Mouse (Mus musculus) heart, embryonic 14.5 days (tissue): ENCODE measurements around the gene Kcna7. TPM values are rescaled to one million over a fixed set of nuclear protein-coding genes. Genes with fewer than 3 reads are reported as not detected.

Source experiments
- ATAC-seq: fragments of 200-750 bp; cut with Nextera tagmentation; 2 replicates; pipeline ENCODE4 v1.8.0; 2017; ENCODE audit warnings: low read depth, moderate TSS enrichment; ENCODE audit not compliant: insufficient number of reproducible peaks, insufficient read depth, low FRiP score
- H3K27ac ChIP-seq, 2 experiments: fragments of 200-500 bp in 1 of 2; fragments of 300-500 bp in 1 of 2; sonication (generic) in 1 of 2; replicated peaks in 1 of 2; 2 replicates each; pipeline ENCODE4 v1.5.1; 2012 to 2014; ENCODE audit warnings: low read depth in 2 of 2, low read length in 2 of 2, control low read depth in 1 of 2, mild to moderate bottlenecking in 1 of 2, mixed read lengths in 1 of 2; ENCODE audit not compliant: control insufficient read depth in 1 of 2, insufficient read depth in 1 of 2
- H3K27me3 ChIP-seq: fragments of 300-500 bp; sonication (generic); 2 replicates; pipeline ENCODE4 v1.6.1; 2014; ENCODE audit warnings: mild to moderate bottlenecking, low read length, control low read depth; ENCODE audit not compliant: control insufficient read depth, insufficient read depth
- H3K36me3 ChIP-seq: fragments of 300-500 bp; sonication (generic); 2 replicates; pipeline ENCODE4 v1.6.1; 2014; ENCODE audit warnings: mild to moderate bottlenecking, control low read depth, low read length, mixed read lengths; ENCODE audit not compliant: control insufficient read depth, insufficient read depth
- H3K4me1 ChIP-seq, 2 experiments: fragments of 200-500 bp in 1 of 2; fragments of 300-500 bp in 1 of 2; sonication (generic) in 1 of 2; 2 replicates each; pipeline ENCODE4 v1.6.1; 2012 to 2014; ENCODE audit warnings: low read length in 2 of 2, control low read depth in 1 of 2, mixed read lengths in 1 of 2; ENCODE audit not compliant: control insufficient read depth in 2 of 2, insufficient read depth in 2 of 2
- H3K4me2 ChIP-seq: fragments of 300-500 bp; sonication (generic); 2 replicates; pipeline ENCODE4 v1.6.1; 2014; ENCODE audit warnings: mild to moderate bottlenecking, low read length
- H3K4me3 ChIP-seq, 2 experiments: fragments of 200-500 bp in 1 of 2; fragments of 300-500 bp in 1 of 2; sonication (generic) in 1 of 2; 2 replicates each; pipeline ENCODE4 v1.5.1; 2012 to 2014; ENCODE audit warnings: low read length in 2 of 2, mild to moderate bottlenecking in 2 of 2, control low read depth in 1 of 2, low read depth in 1 of 2, moderate library complexity in 1 of 2; ENCODE audit not compliant: control insufficient read depth in 1 of 2, insufficient read depth in 1 of 2
- H3K9ac ChIP-seq: fragments of 300-500 bp; sonication (generic); 2 replicates; pipeline ENCODE4 v1.6.1; 2014; ENCODE audit warnings: mild to moderate bottlenecking, low read length
- H3K9me3 ChIP-seq: fragments of 300-500 bp; sonication (generic); 2 replicates; pipeline ENCODE4 v1.6.1; 2016; ENCODE audit warnings: low read length, control low read depth; ENCODE audit not compliant: control insufficient read depth
- WGBS: fragments of 180-500 bp; shearing (Covaris S2); extraction: QIAGEN DNeasy Blood & Tissue Kit; methylation state at CpG from one replicate; pipeline ENCODE4 v1.1.7; 2014; 5-methylcytosine and 5-hydroxymethylcytosine counted together
- polyA plus RNA-seq: library from polyadenylated mRNA; unstranded; fragments of >200 nt; fragmentation: Nextera tagmentation; extraction: Ambion mirVana; gene quantifications from 2 replicates; pipeline ENCODE4 v1.2.1, GENCODE M21; 2014

The Kcna7 gene
- polyA plus RNA-seq, 1 experiment from 2014 or later, result 0.38 TPM

- Histone ChIP-seq H3K27me3 (peaks cover 73% of the 10 kb centered on the region), H3K4me1 (peaks cover 12 to 36% of the 10 kb centered on the region in 2 experiments), H3K4me3 (peak overlapping the region; percentile 42 to 62), H3K4me2 (peak overlapping the region; percentile 99), H3K9ac (peak overlapping the region; percentile 69), H3K27ac (no peak overlapping the region), H3K9me3 (no peaks in the 10 kb centered on the region), H3K36me3 (no peaks in the 10 kb centered on the region)
- ATAC-seq, result no peak
- WGBS, result 4% methylated on average over 33 of the region's 35 CpGs
These were observed 39.5 kb upstream of the Kcna7 start for GRCm38 (mm10) chr7:45365742-45366651.

GRCm38 (mm10) chr7:45366652-45367019 lies 38.8 kb upstream of the Kcna7 start, which contains the start of gene Ppfia3:
Ppfia3 (minus strand) TSS chr7:45367019.
- H3K4me1 ChIP-seq, result peaks cover 12 to 33% of the 10 kb centered on the region in 2 experiments
- H3K4me3 ChIP-seq, result peak within 1 kb of the TSS; percentile 62 to 78
- 1% methylated on average over 23 of the region's 26 CpGs for WGBS
- peak within 1 kb of the TSS in 1 of 2 experiments; percentile 36; a peak in 2 of 4 replicates for H3K27ac ChIP-seq
- H3K4me2 ChIP-seq, result peak within 1 kb of the TSS; percentile 99
- peak within 1 kb of the TSS; percentile 69 for H3K9ac ChIP-seq
- ATAC-seq, result no peak
- no peaks in the 10 kb centered on the region for H3K9me3 ChIP-seq
- H3K36me3 ChIP-seq, result no peaks in the 10 kb centered on the region
- peaks cover 67% of the 10 kb centered on the region for H3K27me3 ChIP-seq

- Histone ChIP-seq H3K4me1 (peaks cover 10 to 29% of the 10 kb centered on the region in 2 experiments), H3K36me3 (peaks cover 2% of the 10 kb centered on the region; the same call in 1 of the 2 replicates), H3K4me2 (peak overlapping the region; percentile 99), H3K4me3 (peak overlapping the region; percentile 62 to 78), H3K9me3 (no peaks in the 10 kb centered on the region), H3K27me3 (peaks cover 61% of the 10 kb centered on the region), H3K27ac (peak overlapping the region in 1 of 2 experiments; percentile 36; a peak in 2 of 4 replicates), H3K9ac (peak overlapping the region; percentile 69)
- WGBS, result under 1% methylated on average over 70 of the region's 70 CpGs
- ATAC-seq, result peak; percentile 89
These were observed 38.2 kb upstream of the Kcna7 start for GRCm38 (mm10) chr7:45367020-45367880.

GRCm38 (mm10) chr7:45368178-45368577 lies 37.3 kb upstream of the Kcna7 start:
- Histone ChIP-seq H3K4me2 (peak overlapping the region; percentile 99), H3K9me3 (no peaks in the 10 kb centered on the region), H3K4me3 (no peak overlapping the region), H3K27ac (no peak overlapping the region), H3K27me3 (peaks cover 52% of the 10 kb centered on the region), H3K9ac (peak overlapping the region; percentile 8; the same call in 1 of the 2 replicates), H3K36me3 (peaks cover 11% of the 10 kb centered on the region), H3K4me1 (peaks cover 10 to 34% of the 10 kb centered on the region in 2 experiments)
- ATAC-seq, result no peak
- WGBS, result 86% methylated on average over 15 of the region's 15 CpGs

GRCm38 (mm10) chr7:45369022-45369745 lies 36.3 kb upstream of the Kcna7 start:
- Histone ChIP-seq H3K27me3 (peaks cover 42% of the 10 kb centered on the region), H3K27ac (no peak overlapping the region), H3K36me3 (peaks cover 21% of the 10 kb centered on the region), H3K4me1 (peaks cover 10 to 34% of the 10 kb centered on the region in 2 experiments), H3K9ac (no peak overlapping the region), H3K4me3 (no peak overlapping the region), H3K4me2 (peak overlapping the region; percentile 94; the same call in 1 of the 2 replicates), H3K9me3 (no peaks in the 10 kb centered on the region)
- WGBS, result 73% methylated on average over 16 of the region's 16 CpGs
- no peak for ATAC-seq

GRCm38 (mm10) chr7:45369836-45370474 lies 35.5 kb upstream of the Kcna7 start:
- peak overlapping the region; percentile 94 for H3K4me2 ChIP-seq
- peak overlapping the region; percentile 53 to 57 for H3K4me3 ChIP-seq
- no peaks in the 10 kb centered on the region for H3K9me3 ChIP-seq
- ATAC-seq, result no peak; the same call in 1 of the 2 replicates
- H3K27me3 ChIP-seq, result peaks cover 34% of the 10 kb centered on the region
- 7% methylated on average over 51 of the region's 52 CpGs for WGBS
- peaks cover 27% of the 10 kb centered on the region for H3K36me3 ChIP-seq
- peak overlapping the region; percentile 70 for H3K9ac ChIP-seq
- no peak overlapping the region for H3K27ac ChIP-seq
- peaks cover 10 to 34% of the 10 kb centered on the region in 2 experiments for H3K4me1 ChIP-seq
